Mouse (Mus musculus): ENCODE measurements around the gene Parp14. TPM values are rescaled to one million over a fixed set of nuclear protein-coding genes. Genes with fewer than 3 reads are reported as not detected.

The Parp14 gene
- total RNA-seq, 2 experiments from 2014 or later = 4.9 to 5.2 TPM

DNA sequence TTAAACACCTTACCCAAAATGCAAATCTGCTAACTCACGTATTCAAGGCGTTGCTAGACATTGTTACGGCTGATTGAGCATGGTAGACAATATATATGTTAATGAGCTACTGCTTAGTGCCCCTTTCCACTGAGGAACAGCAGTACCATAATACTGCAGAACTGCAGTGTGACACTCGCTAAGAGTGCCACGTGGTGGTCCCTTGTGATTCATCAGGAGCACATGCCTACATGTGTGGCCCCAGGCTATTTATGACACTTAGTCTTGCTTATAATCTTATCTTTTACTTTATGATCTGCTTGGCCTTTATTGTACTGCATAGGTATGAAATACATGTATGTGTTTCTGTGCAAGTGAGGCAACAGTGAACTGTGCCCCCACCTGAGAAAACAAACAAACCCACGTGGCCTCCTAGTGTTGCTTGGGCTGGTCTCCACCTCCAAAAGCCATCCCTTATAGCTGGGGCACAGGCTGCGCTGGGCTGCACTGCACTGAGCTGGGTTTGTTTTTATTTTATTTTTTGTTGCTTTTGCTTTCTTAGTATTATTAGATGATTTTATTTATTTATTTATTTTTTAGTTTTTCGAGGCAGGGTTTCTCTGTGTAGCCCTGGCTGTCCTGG lies 83.7 kb downstream of the Parp14 start:
- DNase-seq (ENCODE audit: low spot score in 2 of 2) = no peak

DNA sequence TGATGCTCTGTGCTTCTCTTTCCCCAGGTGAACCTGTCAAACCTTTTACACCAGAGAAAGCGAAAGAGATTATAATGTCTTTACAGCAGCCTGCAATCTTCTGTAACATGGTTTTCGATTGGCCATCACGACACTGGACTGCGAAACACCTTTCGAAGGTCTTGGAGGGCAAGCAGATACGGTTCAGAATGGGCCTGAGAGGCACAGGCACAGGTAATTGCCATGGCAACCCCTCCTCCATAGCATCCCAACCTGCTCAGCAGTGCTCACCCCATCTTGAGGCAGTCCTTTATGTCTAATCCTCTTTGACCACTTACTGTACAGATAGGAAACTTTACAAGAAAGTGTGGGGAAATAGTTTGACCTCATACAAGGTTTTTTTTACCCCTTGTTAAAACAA lies 84.2 kb downstream of the Parp14 start:
- DNase-seq (ENCODE audit: low spot score in 2 of 2) = no peak

DNA sequence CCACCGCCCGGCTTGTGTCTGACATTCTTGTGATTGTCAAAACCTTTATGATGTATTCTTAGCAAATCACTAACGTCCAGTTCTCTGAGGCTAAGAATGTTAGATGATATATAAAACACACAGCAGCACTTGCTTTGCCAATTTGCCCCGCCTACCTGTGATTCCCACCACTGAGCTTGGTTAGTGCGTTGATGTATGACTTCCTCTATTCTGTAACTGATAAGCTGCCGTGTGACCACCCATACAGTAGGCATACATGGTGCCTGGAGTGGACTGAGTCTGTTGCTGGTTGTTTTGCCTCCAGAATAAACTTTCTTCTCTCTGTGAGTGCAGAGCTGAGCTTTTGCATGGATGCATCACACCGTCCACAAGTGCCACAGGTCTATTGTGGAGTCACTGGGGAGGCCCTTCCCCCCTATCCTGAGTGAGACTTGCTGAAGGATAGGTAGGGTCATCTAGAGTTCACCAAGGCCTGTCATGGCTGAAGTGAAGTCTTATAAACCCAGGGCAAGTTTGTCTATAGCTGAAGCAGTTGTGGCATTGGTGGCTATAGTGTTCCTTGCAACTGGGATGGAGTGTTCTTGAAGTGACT lies 87.1 kb downstream of the Parp14 start:
- DNase-seq (ENCODE audit: low spot score in 2 of 2) = no peak

DNA sequence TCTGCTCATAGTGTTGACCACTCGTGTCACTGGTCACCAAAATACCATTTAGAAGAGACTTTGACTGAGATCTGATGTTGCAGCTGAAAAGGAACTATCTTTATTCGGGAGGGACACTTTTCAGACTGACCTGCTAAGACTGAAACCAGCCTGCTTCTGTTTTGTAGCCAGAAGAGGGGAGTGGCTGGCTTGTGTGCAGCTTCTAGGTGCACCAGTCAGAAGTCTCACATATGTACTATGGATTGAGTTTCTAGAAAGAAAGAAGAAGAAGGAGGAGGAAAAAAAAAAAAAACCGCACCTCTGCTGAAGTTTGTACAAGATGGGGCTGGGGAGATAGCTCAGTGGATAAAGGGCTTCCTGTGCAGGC lies 88.2 kb downstream of the Parp14 start:
- no peak for DNase-seq (ENCODE audit: low spot score in 2 of 2)

Other genes with a start within 250 kb of the Parp14 start
- gene Dirc2, start 102.2 kb downstream of the Parp14 start, total RNA-seq (2021) = 10 to 100 TPM; 28.2 to 30.8 TPM
- 1 to 10 TPM; 3.6 to 3.9 TPM for gene Hspbap1, start 101.2 kb downstream of the Parp14 start, total RNA-seq (2021)
- 1 to 10 TPM; 7.6 TPM for gene Parp9, start 66.9 kb upstream of the Parp14 start, total RNA-seq (2021)
- gene Dtx3l, start 67.6 kb upstream of the Parp14 start, total RNA-seq (2021) = 1 to 10 TPM; 4.6 to 5.5 TPM
- 10 to 100 TPM; 62.5 to 71.0 TPM for gene Kpna1, start 107.2 kb upstream of the Parp14 start, total RNA-seq (2021)
- 1 to 10 TPM; 5.0 to 5.3 TPM for gene Wdr5b, start 169.6 kb upstream of the Parp14 start, total RNA-seq (2021)
- gene Fam162a, start 200.1 kb upstream of the Parp14 start, total RNA-seq (2021) = 100 to 1,000 TPM in 1 of 2 experiments, 10 to 100 TPM in 1; 95.0 to 107 TPM
- 10 to 100 TPM; 38.3 to 42.4 TPM for gene Ccdc58, start 200.1 kb upstream of the Parp14 start, total RNA-seq (2021)